Mouse (Mus musculus): ENCODE measurements around the gene Terb1. TPM values are rescaled to one million over a fixed set of nuclear protein-coding genes. Genes with fewer than 3 reads are reported as not detected.

Terb1 gene
- polyA plus RNA-seq, 1 experiment from 2014 or later, result 0.13 TPM

Other genes with a start within 250 kb of the Terb1 start
- gene Cmtm2a, start 216.7 kb downstream of the Terb1 start, polyA plus RNA-seq (2015; fragmentation: Nextera tagmentation; extraction: Ambion mirVana), result not detected in 2 replicates
- gene Gm45711, start 199.8 kb downstream of the Terb1 start, polyA plus RNA-seq (2015; fragmentation: Nextera tagmentation; extraction: Ambion mirVana), result not detected in 2 replicates
- not detected in 2 replicates for gene Cmtm1, start 199.8 kb downstream of the Terb1 start, polyA plus RNA-seq (2015; fragmentation: Nextera tagmentation; extraction: Ambion mirVana)
- not detected in 2 replicates for gene Gm11020, start 188.3 kb downstream of the Terb1 start, polyA plus RNA-seq (2015; fragmentation: Nextera tagmentation; extraction: Ambion mirVana)
- not detected in 2 replicates for gene Cmtm2b, start 187.7 kb downstream of the Terb1 start, polyA plus RNA-seq (2015; fragmentation: Nextera tagmentation; extraction: Ambion mirVana)
- 81.8 and 83.9 TPM in 2 replicates for gene Cmtm3, start 170.5 kb downstream of the Terb1 start, polyA plus RNA-seq (2015; fragmentation: Nextera tagmentation; extraction: Ambion mirVana)
- 1.3 and 1.7 TPM in 2 replicates for gene Cmtm4, start 114.1 kb downstream of the Terb1 start, polyA plus RNA-seq (2015; fragmentation: Nextera tagmentation; extraction: Ambion mirVana)
- gene Dync1li2, start 66.9 kb downstream of the Terb1 start, polyA plus RNA-seq (2015; fragmentation: Nextera tagmentation; extraction: Ambion mirVana), result 54.2 and 55.9 TPM in 2 replicates
- gene Nae1, start 24.7 kb upstream of the Terb1 start, polyA plus RNA-seq (2015; fragmentation: Nextera tagmentation; extraction: Ambion mirVana), result 58.4 and 68.8 TPM in 2 replicates
- gene Car7, start 24.8 kb upstream of the Terb1 start, polyA plus RNA-seq (2015; fragmentation: Nextera tagmentation; extraction: Ambion mirVana), result 2.4 and 3.0 TPM in 2 replicates
- 6.2 and 6.7 TPM in 2 replicates for gene Pdp2, start 81.5 kb upstream of the Terb1 start, polyA plus RNA-seq (2015; fragmentation: Nextera tagmentation; extraction: Ambion mirVana)
- 20.1 and 25.9 TPM in 2 replicates for gene Cdh16, start 114.5 kb upstream of the Terb1 start, polyA plus RNA-seq (2015; fragmentation: Nextera tagmentation; extraction: Ambion mirVana)
- 289 and 293 TPM in 2 replicates for gene Rrad, start 121.4 kb upstream of the Terb1 start, polyA plus RNA-seq (2015; fragmentation: Nextera tagmentation; extraction: Ambion mirVana)
- 171 and 196 TPM in 2 replicates for gene Ciao2b, start 132.1 kb upstream of the Terb1 start, polyA plus RNA-seq (2015; fragmentation: Nextera tagmentation; extraction: Ambion mirVana)
- 0.66 TPM in 1 of 2 replicates, not detected in the other for gene Ces2a, start 224.1 kb upstream of the Terb1 start, polyA plus RNA-seq (2015; fragmentation: Nextera tagmentation; extraction: Ambion mirVana)

All from heart, embryonic 16.5 days (tissue).